Mouse (Mus musculus) stomach, postnatal 0 days (tissue): ENCODE measurements at regions not wholly inside any gene's neighbourhood (a gene's known extent, or its start where the extent isn't known, plus 50 kb on each side); places are given as distances from the start of the nearest gene placed in this dataset.

Source experiments
- ATAC-seq: fragments of 200-750 bp; cut with Nextera tagmentation; 2 replicates; pipeline ENCODE4 v1.8.0; 2017; ENCODE audit not compliant: low FRiP score, low TSS enrichment
- DNase-seq: peaks from one replicate; pipeline ENCODE4 v3.0.0-alpha.2; 2016; ENCODE audit warnings: low spot score
- H3K27ac ChIP-seq: fragments of 300-500 bp; sonication (generic); replicated peaks from 2 replicates; pipeline ENCODE4 v1.5.1; 2014; ENCODE audit warnings: mild to moderate bottlenecking, control low read depth
- H3K27me3 ChIP-seq: fragments of 300-500 bp; sonication (generic); 2 replicates; pipeline ENCODE4 v1.6.1; 2014; ENCODE audit warnings: low read length; ENCODE audit not compliant: control insufficient read depth, insufficient read depth
- H3K36me3 ChIP-seq: fragments of 300-500 bp; sonication (generic); 2 replicates; pipeline ENCODE4 v1.6.1; 2014; ENCODE audit warnings: low read length, mixed read lengths; ENCODE audit not compliant: control insufficient read depth, insufficient read depth
- H3K4me1 ChIP-seq: fragments of 300-500 bp; sonication (generic); replicated peaks from 2 replicates; pipeline ENCODE4 v1.6.1; 2014; ENCODE audit warnings: antibody characterized with exemption; ENCODE audit not compliant: control insufficient read depth, insufficient read depth
- H3K4me2 ChIP-seq: fragments of 300-500 bp; sonication (generic); replicated peaks from 2 replicates; pipeline ENCODE4 v1.6.1; 2014; ENCODE audit warnings: low read depth, mild to moderate bottlenecking, control low read depth, moderate library complexity
- H3K4me3 ChIP-seq: fragments of 300-500 bp; sonication (generic); 2 replicates; pipeline ENCODE4 v1.5.1; 2014; ENCODE audit warnings: low read depth, low read length, control low read depth
- H3K9ac ChIP-seq: fragments of 300-500 bp; sonication (generic); 2 replicates; pipeline ENCODE4 v1.6.1; 2014; ENCODE audit warnings: mild to moderate bottlenecking, low read length, control low read depth, mixed read lengths
- H3K9me3 ChIP-seq: fragments of 300-500 bp; sonication (generic); 2 replicates; pipeline ENCODE4 v1.6.1; 2016; ENCODE audit warnings: low read length; ENCODE audit not compliant: control insufficient read depth
- CTCF ChIP-seq: IDR thresholded peaks from 2 replicates; pipeline ENCODE4 v1.5.1; 2016; ENCODE audit warnings: antibody characterized with exemption, low read depth, mild to moderate bottlenecking, moderate library complexity
- EP300 ChIP-seq: optimal IDR thresholded peaks from 2 replicates; pipeline ENCODE3; 2016; ENCODE audit warnings: antibody characterized with exemption
- WGBS: fragments of 180-500 bp; shearing (Covaris S2); extraction: QIAGEN DNeasy Blood & Tissue Kit; methylation state at CpG from one replicate; pipeline ENCODE4 v1.1.7; 2014; 5-methylcytosine and 5-hydroxymethylcytosine counted together

DNA sequence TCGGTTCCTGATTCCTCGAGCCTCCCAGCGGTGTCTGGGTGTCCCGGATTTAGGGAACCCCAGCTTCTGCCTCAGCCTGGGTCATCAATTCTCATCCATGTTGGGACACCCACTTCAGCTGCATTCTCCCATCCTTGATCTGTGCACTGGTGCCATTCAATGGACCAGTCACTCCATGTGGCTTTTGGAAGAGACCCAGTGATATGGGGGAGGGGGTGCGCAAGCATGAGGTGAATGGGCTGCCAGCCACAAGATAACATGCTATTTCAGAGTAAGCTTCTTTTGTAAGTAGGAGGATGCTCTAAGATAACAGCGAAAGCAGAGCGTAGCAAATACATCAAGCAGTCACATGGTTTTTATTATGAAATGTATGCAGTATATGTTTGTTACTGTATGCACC lies 963.1 kb downstream of the 4930447A16Rik start:
- peaks cover 17% of the 10 kb centered on the region for H3K4me1 ChIP-seq
- H3K9me3 ChIP-seq: no peaks in the 10 kb centered on the region
- no peak overlapping the region for H3K9ac ChIP-seq
- DNase-seq (no peak), ATAC-seq (no peak)
- TF ChIP-seq EP300 (no peak), CTCF (no peak)
- H3K36me3 ChIP-seq: no peaks in the 10 kb centered on the region
- WGBS: 90% methylated on average over 7 of the region's 7 CpGs
- H3K4me3 ChIP-seq: no peak overlapping the region
- no peak overlapping the region for H3K4me2 ChIP-seq
- no peaks in the 10 kb centered on the region for H3K27me3 ChIP-seq
- no peak overlapping the region for H3K27ac ChIP-seq

DNA sequence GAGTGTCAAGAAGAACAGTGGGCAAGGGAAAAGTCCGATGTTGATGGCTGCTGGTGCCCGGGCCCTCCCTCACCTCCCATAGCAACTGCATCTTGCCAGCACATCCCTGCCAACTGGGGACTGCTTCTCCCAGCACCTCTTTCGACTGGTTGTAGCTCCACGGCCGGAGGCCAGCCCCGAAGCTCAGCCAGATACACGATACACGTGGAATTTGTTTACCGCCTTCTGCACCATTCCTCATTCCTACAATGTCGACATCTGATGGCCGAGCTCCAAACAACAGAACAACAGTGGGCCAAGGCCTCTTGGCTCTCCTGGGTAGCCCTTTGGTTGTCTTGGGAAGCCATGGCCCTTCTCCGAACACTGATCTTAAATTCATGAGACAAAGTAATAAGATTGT lies 965.1 kb downstream of the 4930447A16Rik start:
- H3K27ac ChIP-seq: no peak overlapping the region
- DNase-seq (no peak), ATAC-seq (no peak)
- WGBS: 75% methylated on average over 12 of the region's 12 CpGs
- H3K4me1 ChIP-seq: 0 out of 2 replicates have a peak, but pooled peaks cover 8% of the 10 kb centered on the region
- H3K9me3 ChIP-seq: no peaks in the 10 kb centered on the region
- H3K4me2 ChIP-seq: no peak overlapping the region
- no peak overlapping the region for H3K4me3 ChIP-seq
- H3K27me3 ChIP-seq: no peaks in the 10 kb centered on the region
- H3K36me3 ChIP-seq: no peaks in the 10 kb centered on the region
- TF ChIP-seq EP300: no peak
- TF ChIP-seq CTCF: no peak
- H3K9ac ChIP-seq: no peak overlapping the region

DNA sequence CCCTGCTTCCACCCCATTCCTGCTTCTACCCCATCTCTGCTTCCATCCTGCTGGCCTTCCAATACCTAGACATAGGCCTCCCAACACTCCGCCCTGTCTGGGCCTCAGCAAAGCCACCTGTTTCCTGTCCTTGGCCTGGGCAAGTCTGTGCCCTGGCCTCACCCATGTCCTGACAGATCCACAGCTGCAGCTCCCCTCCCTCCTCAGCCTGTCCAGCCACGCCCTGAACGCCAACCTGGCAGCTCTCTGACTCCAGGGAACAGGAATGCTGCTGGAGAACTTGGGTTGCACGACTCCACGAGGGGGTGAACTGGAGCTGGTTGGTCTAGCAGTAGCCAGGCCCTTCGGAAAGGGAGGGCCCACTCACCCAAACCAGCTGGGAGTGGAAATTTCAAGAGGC lies 966.1 kb downstream of the 4930447A16Rik start:
- H3K27me3 ChIP-seq: no peaks in the 10 kb centered on the region
- H3K4me3 ChIP-seq: no peak overlapping the region
- H3K4me1 ChIP-seq: 0 out of 2 replicates have a peak, but pooled peaks cover 8% of the 10 kb centered on the region
- peak overlapping the region; percentile 73 for H3K27ac ChIP-seq
- no peaks in the 10 kb centered on the region for H3K9me3 ChIP-seq
- ATAC-seq (peak; percentile 95), DNase-seq (peak; percentile 86)
- H3K4me2 ChIP-seq: no peak overlapping the region
- no peaks in the 10 kb centered on the region for H3K36me3 ChIP-seq
- WGBS: 26% methylated on average over 6 of the region's 6 CpGs
- H3K9ac ChIP-seq: no peak overlapping the region
- TF ChIP-seq CTCF (peak; percentile 64), EP300 (no peak)

DNA sequence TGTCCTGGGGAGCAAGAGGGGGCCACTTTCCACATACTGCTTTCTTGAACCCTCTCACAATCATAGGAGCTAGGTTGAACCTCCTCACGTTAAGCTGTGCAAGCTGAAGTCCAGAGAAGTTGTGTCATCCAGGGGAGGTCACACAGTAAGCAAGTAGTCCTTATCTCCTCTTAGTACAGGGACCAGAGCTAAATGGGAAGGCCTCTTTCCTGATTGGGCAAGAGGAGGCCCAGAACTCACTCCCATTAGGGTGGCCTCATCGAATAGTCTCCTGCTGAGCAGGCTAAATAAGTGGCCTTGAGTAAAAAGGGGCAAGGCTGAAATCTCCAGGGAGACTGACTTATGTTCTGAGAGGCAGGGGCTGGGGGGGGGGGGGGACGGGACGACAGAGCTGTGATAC lies 966.5 kb downstream of the 4930447A16Rik start:
- 23% methylated on average over 2 of the region's 4 CpGs for WGBS
- Histone ChIP-seq H3K4me2 (no peak overlapping the region), H3K27me3 (no peaks in the 10 kb centered on the region), H3K9me3 (no peaks in the 10 kb centered on the region), H3K9ac (no peak overlapping the region), H3K4me3 (no peak overlapping the region), H3K4me1 (0 out of 2 replicates have a peak, but pooled peaks cover 8% of the 10 kb centered on the region), H3K36me3 (no peaks in the 10 kb centered on the region), H3K27ac (peak overlapping the region; percentile 73)
- ATAC-seq (peak; percentile 73), DNase-seq (no peak)
- TF ChIP-seq CTCF (no peak), EP300 (no peak)

DNA sequence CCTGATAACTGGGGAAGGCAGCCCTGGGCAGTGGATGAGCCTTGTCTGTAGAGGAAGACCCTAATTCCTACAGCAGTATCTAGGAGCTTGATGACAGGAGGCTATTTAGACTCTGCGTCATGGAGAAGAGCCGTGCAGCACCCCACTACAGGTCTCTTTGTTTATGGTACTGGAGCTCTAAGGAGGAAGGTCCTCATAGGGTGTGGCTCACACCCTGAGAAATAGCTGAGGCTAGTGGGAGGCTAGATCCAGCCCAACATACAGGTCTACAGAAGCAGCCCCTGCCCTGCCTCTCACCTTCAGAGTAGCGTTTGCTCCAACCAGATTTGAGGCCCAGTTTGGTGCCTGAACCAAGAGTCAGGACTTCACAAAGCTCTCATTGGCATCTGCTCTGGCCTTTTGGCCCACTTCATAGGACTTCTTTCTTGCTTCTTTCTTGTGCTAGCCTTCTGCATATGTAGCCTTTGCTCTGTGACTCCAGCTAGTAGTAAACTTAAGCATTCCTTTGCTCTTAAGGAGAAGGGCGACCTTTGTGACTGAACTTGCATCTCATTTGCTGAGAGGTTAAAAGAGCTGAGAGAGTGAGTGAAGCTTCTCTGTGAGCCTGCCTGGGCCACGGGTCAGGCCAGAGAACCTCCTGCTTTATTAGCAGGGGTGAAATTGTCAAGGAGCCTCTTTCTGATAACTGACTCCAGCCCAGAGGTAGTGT lies 967.2 kb downstream of the 4930447A16Rik start:
- WGBS: 66% methylated on average over 5 of the region's 5 CpGs
- Histone ChIP-seq H3K4me2 (no peak overlapping the region), H3K9ac (no peak overlapping the region), H3K4me1 (0 out of 2 replicates have a peak, but pooled peaks cover 8% of the 10 kb centered on the region), H3K36me3 (no peaks in the 10 kb centered on the region), H3K9me3 (no peaks in the 10 kb centered on the region), H3K27me3 (no peaks in the 10 kb centered on the region), H3K4me3 (no peak overlapping the region), H3K27ac (peak overlapping the region; percentile 73)
- TF ChIP-seq EP300 (no peak), CTCF (no peak)
- DNase-seq: no peak
- ATAC-seq: no peak

DNA sequence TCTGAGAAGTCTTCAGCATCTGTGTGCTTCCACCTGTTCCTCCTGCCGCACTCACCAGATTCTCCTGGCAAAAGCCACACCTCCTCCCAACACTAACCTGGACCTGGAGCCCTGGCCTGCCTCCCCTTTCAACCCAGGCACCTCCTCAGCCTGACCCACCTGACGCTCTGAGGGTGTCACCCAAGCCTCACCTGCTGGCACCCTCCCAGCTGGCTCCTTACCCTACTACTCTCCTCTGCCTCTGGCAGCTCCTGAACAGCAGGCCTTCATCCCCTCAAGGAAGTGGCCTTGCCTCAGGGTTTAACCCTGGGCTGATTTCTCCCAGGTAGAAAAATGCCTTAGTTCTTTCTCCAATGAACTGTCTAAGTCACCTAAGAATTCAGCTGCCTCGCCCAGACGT lies 973.5 kb downstream of the 4930447A16Rik start:
- 47% methylated on average over 4 of the region's 4 CpGs for WGBS
- H3K9ac ChIP-seq: no peak overlapping the region
- peak; percentile 79 for DNase-seq

More for the DNA sequence above, 973.5 kb downstream of the 4930447A16Rik start:
- no peak for TF ChIP-seq EP300
- no peak for TF ChIP-seq CTCF
- no peaks in the 10 kb centered on the region; the same call in 1 of the 2 replicates for H3K4me1 ChIP-seq
- no peak overlapping the region for H3K4me3 ChIP-seq
- H3K9me3 ChIP-seq: no peaks in the 10 kb centered on the region
- H3K36me3 ChIP-seq: no peaks in the 10 kb centered on the region
- no peak overlapping the region for H3K4me2 ChIP-seq
- H3K27me3 ChIP-seq: no peaks in the 10 kb centered on the region
- H3K27ac ChIP-seq: peak overlapping the region; percentile 30; the same call in 1 of the 2 replicates
- ATAC-seq: peak; percentile 92
